In the genomic region with DNA sequence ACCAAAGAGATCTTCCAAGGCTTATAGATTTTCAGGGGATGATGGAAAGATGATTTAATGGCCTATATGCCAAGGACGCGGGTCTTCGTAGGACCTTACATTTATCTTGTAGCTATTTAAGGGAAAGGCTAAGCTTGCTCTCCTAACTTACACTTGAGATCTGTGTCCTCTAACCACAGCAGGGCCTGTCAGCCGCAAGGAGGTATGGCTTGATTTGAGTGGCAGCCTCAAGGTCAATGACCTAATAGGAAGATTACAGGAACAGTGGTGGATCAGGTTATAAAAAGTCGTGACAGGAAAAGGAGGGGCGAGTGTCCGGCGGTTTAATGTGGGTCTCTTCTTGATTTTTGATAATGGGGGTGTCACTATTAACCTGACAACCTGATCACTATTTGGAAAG, we compare ENCODE assay signal across 23 mouse cellular contexts. TPM values are rescaled to one million over a fixed set of nuclear protein-coding genes. Genes with fewer than 3 reads are reported as not detected.
"Had no signal": no experiment of that assay in that cellular context is flagged by ENCODE, and none has a peak within 500 bp of the region (broad histone marks: within the 10 kb centered on the region; RNA-seq: fewer than 3 reads in every experiment).

No protein-coding gene starts in this region.

- H3K27ac ChIP-seq: limb, embryonic 12.5 days; limb, embryonic 15.5 days; liver, embryonic 14.5 days; macrophage; midbrain, embryonic 12.5 days; midbrain, embryonic 15.5 days; neural tube, embryonic 12.5 days; neural tube, embryonic 15.5 days; stomach, postnatal 0 days had no signal

- DNase-seq: kidney, postnatal 14 days; kidney, postnatal 4 days; left cerebral cortex, postnatal 4 days; liver, postnatal 0 days; lung, embryonic 14.5 days; right cerebral cortex, adult 18-20 months; right cerebral cortex, postnatal 14 days; right cerebral cortex, postnatal 4 days; thymus, adult 2 months; thymus, postnatal 14 days; thymus, postnatal 4 days had no signal

- H3K36me3 ChIP-seq: limb, embryonic 12.5 days; limb, embryonic 15.5 days; midbrain, embryonic 12.5 days; midbrain, embryonic 15.5 days; neural tube, embryonic 12.5 days; neural tube, embryonic 15.5 days had no signal

- H3K4me2 ChIP-seq: limb, embryonic 12.5 days; limb, embryonic 15.5 days; liver, embryonic 11.5 days; lung, embryonic 14.5 days; midbrain, embryonic 12.5 days; midbrain, embryonic 15.5 days; neural tube, embryonic 12.5 days; neural tube, embryonic 15.5 days had no signal

- H3K4me3 ChIP-seq: limb, embryonic 12.5 days; limb, embryonic 15.5 days; midbrain, embryonic 12.5 days; midbrain, embryonic 15.5 days; neural tube, embryonic 12.5 days; neural tube, embryonic 15.5 days had no signal

- H3K9me3 ChIP-seq: limb, embryonic 15.5 days; midbrain, embryonic 12.5 days; midbrain, embryonic 15.5 days; neural tube, embryonic 12.5 days; neural tube, embryonic 15.5 days had no signal

- H3K9ac ChIP-seq: limb, embryonic 12.5 days; limb, embryonic 15.5 days; liver, embryonic 14.5 days; liver, postnatal 0 days; lung, embryonic 14.5 days; midbrain, embryonic 12.5 days; midbrain, embryonic 15.5 days; neural tube, embryonic 12.5 days; neural tube, embryonic 15.5 days had no signal

- ATAC-seq: liver, postnatal 0 days; lung, postnatal 0 days; midbrain, embryonic 15.5 days had no signal

- H3K4me1 ChIP-seq: limb, embryonic 12.5 days; limb, embryonic 15.5 days; midbrain, embryonic 12.5 days; midbrain, embryonic 15.5 days; neural tube, embryonic 12.5 days; neural tube, embryonic 15.5 days had no signal

- H3K27me3 ChIP-seq: limb, embryonic 12.5 days; limb, embryonic 15.5 days; midbrain, embryonic 12.5 days; midbrain, embryonic 15.5 days; neural tube, embryonic 12.5 days; neural tube, embryonic 15.5 days had no signal

RNA-seq across cellular contexts. Expression of a gene that starts 44.1 kb away (rescaled TPM):
- total RNA-seq: megakaryocyte, adult 5-6 weeks had no signal
- polyA plus RNA-seq: macrophage had no signal
